Mouse (Mus musculus): ENCODE data around the gene Lrrc74a. TPM values are rescaled to one million over a fixed set of nuclear protein-coding genes. Genes with fewer than 3 reads are reported as not detected.

Lrrc74a gene
- polyA plus RNA-seq, 1 experiment from 2014 or later: not detected

DNA sequence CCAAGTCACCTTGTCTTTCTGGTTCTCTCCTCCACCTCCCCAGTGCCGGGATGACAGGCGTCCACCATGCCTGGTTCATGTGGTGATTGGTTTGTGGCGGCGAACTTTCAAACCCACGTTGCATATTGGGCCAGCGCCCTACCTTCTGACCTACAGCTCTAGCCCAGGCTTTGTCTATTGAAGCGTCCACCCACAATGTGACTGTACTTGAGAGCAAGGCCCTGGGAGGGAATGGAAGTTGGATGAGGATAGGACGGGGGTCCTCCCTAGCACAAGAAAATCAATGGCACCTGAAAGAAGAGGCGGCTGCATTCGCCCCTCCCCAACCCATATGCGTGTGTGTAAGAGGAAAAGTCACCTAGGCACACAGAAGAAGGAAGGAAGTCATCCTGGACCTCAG, 60.2 kb downstream of the Lrrc74a start:
- 91% methylated on average over 11 of the region's 11 CpGs for WGBS
- no peaks in the 10 kb centered on the region for H3K9me3 ChIP-seq

DNA sequence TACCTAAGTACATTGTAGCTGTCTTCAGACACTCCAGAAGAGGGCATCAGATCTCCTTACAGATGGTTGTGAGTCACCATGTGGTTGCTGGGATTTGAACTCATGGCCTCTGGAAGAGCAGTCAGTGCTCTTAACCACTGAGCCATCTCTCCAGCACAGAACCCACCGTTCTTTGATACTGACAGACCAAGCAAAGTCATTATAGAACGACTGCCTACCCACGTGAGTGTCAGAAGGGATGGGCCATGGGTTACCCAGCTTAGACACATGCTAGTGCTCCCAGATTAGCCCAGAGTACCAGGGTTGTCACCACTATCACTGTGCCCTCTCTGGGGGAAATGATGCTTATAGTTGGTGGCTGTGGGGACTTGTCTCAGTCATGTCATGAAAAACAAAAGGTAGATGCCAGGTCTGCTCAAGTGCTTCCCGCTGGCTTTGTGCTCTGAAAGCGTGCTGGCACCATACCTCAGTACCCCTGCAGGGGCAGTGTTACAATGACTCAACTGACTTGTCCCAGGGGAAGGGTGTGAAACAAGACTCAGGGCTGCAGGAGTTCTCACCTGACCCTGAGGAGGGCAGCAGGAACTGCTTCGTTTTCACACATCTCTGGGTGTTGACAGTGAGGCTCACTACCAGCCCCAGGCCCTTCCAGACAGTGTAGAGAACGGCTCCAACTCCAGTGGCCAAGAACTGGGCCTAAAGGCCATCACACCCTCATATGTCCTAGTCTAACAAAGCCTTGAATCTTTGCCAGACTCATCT, 61.1 kb downstream of the Lrrc74a start:
- Histone ChIP-seq H3K4me1 (peaks cover 43% of the 10 kb centered on the region), H3K36me3 (no peaks in the 10 kb centered on the region), H3K27ac (replicated peaks) (peak overlapping the region; percentile 57), H3K27me3 (no peaks in the 10 kb centered on the region), H3K9ac (replicated peaks) (no peak overlapping the region), H3K9me3 (no peaks in the 10 kb centered on the region), H3K4me3 (no peak overlapping the region), H3K4me2 (replicated peaks) (no peak overlapping the region)
- WGBS: 50% methylated on average over 7 of the region's 7 CpGs
- peak; percentile 62 for ATAC-seq (replicated peaks)

More for the DNA sequence above, 60.2 kb downstream of the Lrrc74a start:
- Histone ChIP-seq H3K4me3 (no peak overlapping the region), H3K27me3 (no peaks in the 10 kb centered on the region), H3K4me1 (peaks cover 37% of the 10 kb centered on the region), H3K27ac (replicated peaks) (no peak overlapping the region), H3K4me2 (replicated peaks) (no peak overlapping the region), H3K36me3 (no peaks in the 10 kb centered on the region), H3K9ac (replicated peaks) (no peak overlapping the region)
- no peak for ATAC-seq (replicated peaks)

DNA sequence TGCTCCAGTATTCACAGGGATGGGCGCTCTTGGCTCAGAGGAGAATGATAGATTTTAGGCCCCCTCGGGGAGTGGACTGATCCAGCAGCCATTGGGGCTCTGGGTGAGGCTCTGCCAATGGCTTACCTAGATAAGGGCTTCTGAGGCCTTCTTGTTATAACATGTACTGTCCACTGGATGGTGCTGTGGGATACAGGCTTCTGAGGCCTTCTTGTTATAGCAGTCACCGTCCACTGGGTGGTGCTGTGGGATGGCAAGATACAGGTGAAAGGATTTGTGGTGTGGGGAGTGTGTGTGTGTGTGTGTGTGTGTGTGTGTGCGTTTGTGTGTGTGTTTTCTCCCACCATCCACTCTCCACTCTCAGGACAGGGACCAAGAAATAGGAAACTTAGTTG, 61.7 kb downstream of the Lrrc74a start:
- under 1% methylated on average over 4 of the region's 4 CpGs for WGBS
- Histone ChIP-seq H3K4me1 (peaks cover 43% of the 10 kb centered on the region), H3K4me2 (replicated peaks) (no peak overlapping the region), H3K9ac (replicated peaks) (no peak overlapping the region), H3K4me3 (no peak overlapping the region), H3K27ac (replicated peaks) (peak overlapping the region; percentile 57; the same call in 1 of the 2 replicates), H3K9me3 (no peaks in the 10 kb centered on the region), H3K27me3 (no peaks in the 10 kb centered on the region), H3K36me3 (no peaks in the 10 kb centered on the region)
- ATAC-seq (replicated peaks): peak; percentile 74

DNA sequence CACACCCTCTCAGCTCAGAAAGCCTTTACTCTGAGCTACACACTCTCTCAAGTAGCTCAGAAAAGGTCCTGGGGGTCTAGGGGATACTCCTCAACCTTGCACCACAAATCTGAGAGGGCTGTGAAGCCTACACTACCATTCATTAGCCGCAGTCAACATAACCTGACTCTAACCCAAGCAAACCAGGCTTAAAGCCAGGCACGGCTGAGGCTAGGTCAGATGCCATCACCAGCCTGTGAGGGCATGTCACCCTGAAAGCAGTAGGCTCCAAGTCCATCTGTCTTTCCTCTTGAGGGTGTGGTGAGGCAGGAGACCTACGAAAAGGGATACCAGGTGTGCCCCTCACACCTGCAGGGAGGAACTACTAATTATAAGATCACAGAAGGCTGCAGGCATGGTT, 62.2 kb downstream of the Lrrc74a start:
- 0 out of 2 replicates have a peak, but pooled peaks have one; percentile 0 for ATAC-seq (replicated peaks)
- Histone ChIP-seq H3K27ac (replicated peaks) (peak overlapping the region; percentile 41; the same call in 1 of the 2 replicates), H3K9me3 (no peaks in the 10 kb centered on the region), H3K4me1 (peaks cover 48% of the 10 kb centered on the region), H3K4me2 (replicated peaks) (no peak overlapping the region), H3K27me3 (no peaks in the 10 kb centered on the region), H3K4me3 (no peak overlapping the region), H3K36me3 (no peaks in the 10 kb centered on the region), H3K9ac (replicated peaks) (no peak overlapping the region)
- 81% methylated on average over 3 of the region's 3 CpGs for WGBS

DNA sequence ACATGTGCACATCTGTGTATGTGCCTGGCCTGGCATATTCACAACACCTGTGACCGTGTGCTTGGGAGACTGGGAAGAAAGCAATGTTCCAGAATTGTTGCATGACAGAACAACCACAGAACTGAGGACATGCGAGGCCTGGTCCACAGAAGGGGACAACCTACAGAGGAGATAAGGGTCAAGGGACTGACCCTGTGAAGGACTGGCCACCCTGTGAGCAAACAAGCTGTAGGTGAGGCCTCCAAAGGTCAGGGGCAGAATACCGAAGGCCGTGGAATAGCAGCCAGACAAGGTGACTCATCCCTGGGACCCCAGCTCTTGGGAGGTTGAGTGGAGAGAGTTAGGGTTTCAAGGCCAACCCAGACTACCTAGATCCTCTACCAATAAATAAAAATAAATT, 63.6 kb downstream of the Lrrc74a start:
- no peaks in the 10 kb centered on the region for H3K27me3 ChIP-seq
- no peak overlapping the region for H3K27ac ChIP-seq (replicated peaks)
- H3K4me1 ChIP-seq: peaks cover 62% of the 10 kb centered on the region
- H3K4me2 ChIP-seq (replicated peaks): no peak overlapping the region
- H3K36me3 ChIP-seq: no peaks in the 10 kb centered on the region
- no peak overlapping the region for H3K4me3 ChIP-seq
- 92% methylated on average over 4 of the region's 4 CpGs for WGBS
- no peak overlapping the region for H3K9ac ChIP-seq (replicated peaks)
- ATAC-seq (replicated peaks): no peak
- no peaks in the 10 kb centered on the region for H3K9me3 ChIP-seq

DNA sequence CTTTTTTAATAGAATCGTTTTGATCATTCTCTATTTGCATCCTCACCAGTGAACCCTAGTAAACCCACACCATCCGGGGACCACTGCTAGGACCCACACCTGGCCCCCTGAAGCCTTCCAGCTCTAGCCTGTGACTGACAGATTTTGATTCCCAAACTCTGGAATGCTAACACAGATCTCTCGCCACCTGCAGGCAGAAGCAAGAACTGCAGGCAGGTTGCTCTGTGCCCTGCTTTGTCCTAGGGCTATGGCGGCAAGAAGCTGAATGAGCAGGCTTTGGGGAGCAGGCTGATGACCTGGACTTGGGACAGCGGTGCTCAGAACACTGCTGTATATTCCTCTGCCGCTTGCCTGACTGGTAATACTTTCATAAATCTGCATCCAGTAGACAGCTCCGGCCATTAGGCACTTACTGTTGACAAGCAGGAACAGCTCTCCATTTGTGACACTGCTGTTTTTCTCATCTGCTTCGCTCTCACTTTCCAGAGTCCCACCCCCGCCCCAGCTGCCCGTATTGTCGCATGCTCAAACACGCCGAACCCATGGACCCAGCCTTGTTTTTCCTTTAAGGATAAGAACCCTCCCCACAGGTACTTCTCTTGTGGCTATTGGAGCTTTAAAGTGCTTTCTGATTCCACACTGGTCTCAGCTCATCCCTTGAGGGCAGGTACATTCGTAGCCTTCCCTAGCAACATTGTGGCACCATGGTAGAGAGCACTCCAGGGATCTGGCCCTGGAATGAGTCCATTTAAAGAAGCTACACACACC, 64.8 kb downstream of the Lrrc74a start:
- WGBS: 12% methylated on average over 14 of the region's 14 CpGs
- Histone ChIP-seq H3K4me3 (no peak overlapping the region), H3K27ac (replicated peaks) (peak overlapping the region; percentile 98), H3K9ac (replicated peaks) (peak overlapping the region; percentile 17; the same call in 1 of the 2 replicates), H3K27me3 (no peaks in the 10 kb centered on the region), H3K9me3 (no peaks in the 10 kb centered on the region), H3K36me3 (no peaks in the 10 kb centered on the region), H3K4me1 (peaks cover 65% of the 10 kb centered on the region), H3K4me2 (replicated peaks) (no peak overlapping the region; the same call in 1 of the 2 replicates)
- no peak for ATAC-seq (replicated peaks)

DNA sequence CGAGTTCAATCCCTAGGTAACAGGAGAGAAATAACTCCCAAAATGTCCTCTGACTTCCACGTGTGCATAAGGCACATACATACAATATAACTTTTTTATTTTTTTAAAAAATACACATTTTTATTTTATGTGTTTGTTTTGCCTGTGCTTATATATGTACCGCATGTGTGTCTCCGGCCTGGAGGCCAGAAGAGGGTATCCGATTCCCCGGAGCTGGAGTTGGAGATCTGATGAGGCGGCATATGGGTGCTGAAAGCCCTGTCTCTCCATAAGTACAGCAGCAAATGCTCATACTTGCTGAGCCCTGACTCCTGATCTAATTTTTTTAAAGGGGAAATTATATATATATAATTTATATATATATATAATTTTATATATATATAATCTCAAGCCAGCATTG, 65.6 kb downstream of the Lrrc74a start:
- Histone ChIP-seq H3K4me1 (peaks cover 71% of the 10 kb centered on the region), H3K4me3 (no peak overlapping the region), H3K9ac (replicated peaks) (no peak overlapping the region), H3K4me2 (replicated peaks) (no peak overlapping the region), H3K9me3 (no peaks in the 10 kb centered on the region), H3K27ac (replicated peaks) (peak overlapping the region; percentile 98), H3K27me3 (no peaks in the 10 kb centered on the region), H3K36me3 (no peaks in the 10 kb centered on the region)
- ATAC-seq (replicated peaks): no peak
- WGBS: 84% methylated on average over 7 of the region's 7 CpGs

DNA sequence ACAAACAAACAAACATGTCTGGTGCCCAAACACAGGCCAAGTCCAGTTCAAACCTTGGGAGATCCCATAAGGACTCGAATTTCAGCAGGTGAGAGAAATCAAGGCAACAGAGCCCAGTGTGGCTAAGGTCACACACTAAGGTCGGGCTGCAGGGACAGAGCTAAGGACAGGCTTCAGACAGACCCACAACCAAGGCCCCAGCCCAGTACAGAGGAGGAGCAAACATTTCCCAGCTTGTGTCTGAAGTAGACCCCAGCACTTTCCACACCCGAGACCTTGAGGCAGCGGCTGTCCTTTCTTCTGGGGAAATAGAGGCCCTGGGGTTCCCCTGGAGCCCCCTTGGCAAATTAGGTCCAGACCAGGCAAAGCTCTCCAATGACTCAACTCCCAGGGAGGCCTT, 66.2 kb downstream of the Lrrc74a start:
- Histone ChIP-seq H3K9ac (replicated peaks) (peak overlapping the region; percentile 31), H3K4me2 (replicated peaks) (peak overlapping the region; percentile 38; the same call in 1 of the 2 replicates), H3K36me3 (no peaks in the 10 kb centered on the region), H3K9me3 (no peaks in the 10 kb centered on the region), H3K4me1 (peaks cover 76% of the 10 kb centered on the region), H3K27ac (replicated peaks) (peak overlapping the region; percentile 98), H3K4me3 (no peak overlapping the region), H3K27me3 (no peaks in the 10 kb centered on the region)
- 21% methylated on average over 4 of the region's 4 CpGs for WGBS
- no peak for ATAC-seq (replicated peaks)

DNA sequence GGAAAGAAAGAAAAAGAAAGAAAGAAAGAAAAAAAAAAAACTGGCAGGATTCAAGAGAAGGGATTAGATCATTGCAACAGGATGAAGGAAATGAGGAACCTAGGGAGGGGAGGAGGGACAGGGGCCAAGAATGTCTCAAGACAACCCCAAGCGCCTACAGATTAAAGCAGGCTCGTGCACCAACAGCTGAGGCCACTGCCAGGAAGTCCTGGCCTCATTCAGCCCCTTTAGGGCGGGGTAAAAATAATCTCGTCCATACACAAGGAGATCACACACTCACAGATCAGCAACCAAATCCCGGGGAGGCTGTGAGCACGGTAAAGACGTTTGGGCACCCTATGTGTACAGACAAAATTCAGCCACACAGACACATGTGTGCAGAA, 66.6 kb downstream of the Lrrc74a start:
- Histone ChIP-seq H3K27ac (replicated peaks) (peak overlapping the region; percentile 98), H3K9me3 (no peaks in the 10 kb centered on the region), H3K4me3 (peak overlapping the region; percentile 11; the same call in 1 of the 2 replicates), H3K36me3 (no peaks in the 10 kb centered on the region), H3K4me1 (peaks cover 76% of the 10 kb centered on the region), H3K27me3 (no peaks in the 10 kb centered on the region), H3K4me2 (replicated peaks) (peak overlapping the region; percentile 38), H3K9ac (replicated peaks) (peak overlapping the region; percentile 39)
- peak; percentile 26 for ATAC-seq (replicated peaks)
- WGBS: 2% methylated on average over 7 of the region's 7 CpGs

DNA sequence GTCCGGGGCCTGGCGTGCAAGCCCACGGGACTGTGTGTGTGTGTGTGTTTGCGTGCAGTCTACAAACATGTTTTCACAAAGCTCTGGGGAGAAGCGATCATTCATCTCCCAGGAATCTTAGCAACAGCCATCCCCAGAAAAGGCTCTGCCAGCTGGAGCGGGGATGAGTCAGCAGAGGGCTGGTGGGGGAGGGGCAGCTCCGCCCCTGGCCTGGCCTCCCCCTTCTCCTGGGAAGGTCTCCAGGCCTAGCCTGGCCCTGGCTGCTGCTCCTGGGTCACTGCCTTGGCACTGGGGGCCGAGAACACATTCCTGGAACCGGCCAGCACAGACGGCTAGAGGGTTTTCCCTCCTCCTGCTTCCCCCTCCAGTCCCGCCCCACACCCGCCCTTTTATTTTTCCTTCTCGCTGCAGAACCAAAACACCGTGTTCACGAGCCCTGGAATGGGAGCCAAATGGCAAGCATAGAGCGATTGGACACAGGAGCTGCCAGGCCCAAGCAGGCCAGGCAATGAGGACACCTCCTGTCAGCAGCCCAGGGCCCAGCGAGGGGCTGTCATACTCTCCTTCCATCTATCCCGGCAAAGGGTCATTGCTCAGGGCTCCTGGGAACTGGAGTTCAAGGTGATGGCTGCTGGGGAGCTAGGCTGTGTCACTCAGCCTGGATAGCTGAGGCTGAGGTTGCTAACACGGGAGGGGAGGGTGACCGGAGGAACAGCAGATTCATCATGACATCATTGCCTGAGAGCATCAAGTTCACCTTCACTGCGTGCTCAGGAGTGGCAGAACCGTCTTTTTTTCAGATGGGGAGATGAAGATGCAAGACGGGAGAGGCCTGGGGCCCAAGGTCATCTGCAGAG, 67.2 kb downstream of the Lrrc74a start:
- Histone ChIP-seq H3K27ac (replicated peaks) (peak overlapping the region; percentile 98), H3K4me1 (peaks cover 78% of the 10 kb centered on the region), H3K9me3 (no peaks in the 10 kb centered on the region), H3K4me2 (replicated peaks) (peak overlapping the region; percentile 38), H3K4me3 (peak overlapping the region; percentile 11), H3K9ac (replicated peaks) (peak overlapping the region; percentile 39), H3K36me3 (no peaks in the 10 kb centered on the region), H3K27me3 (no peaks in the 10 kb centered on the region)
- under 1% methylated on average over 23 of the region's 23 CpGs for WGBS
- peak; percentile 75 for ATAC-seq (replicated peaks)

DNA sequence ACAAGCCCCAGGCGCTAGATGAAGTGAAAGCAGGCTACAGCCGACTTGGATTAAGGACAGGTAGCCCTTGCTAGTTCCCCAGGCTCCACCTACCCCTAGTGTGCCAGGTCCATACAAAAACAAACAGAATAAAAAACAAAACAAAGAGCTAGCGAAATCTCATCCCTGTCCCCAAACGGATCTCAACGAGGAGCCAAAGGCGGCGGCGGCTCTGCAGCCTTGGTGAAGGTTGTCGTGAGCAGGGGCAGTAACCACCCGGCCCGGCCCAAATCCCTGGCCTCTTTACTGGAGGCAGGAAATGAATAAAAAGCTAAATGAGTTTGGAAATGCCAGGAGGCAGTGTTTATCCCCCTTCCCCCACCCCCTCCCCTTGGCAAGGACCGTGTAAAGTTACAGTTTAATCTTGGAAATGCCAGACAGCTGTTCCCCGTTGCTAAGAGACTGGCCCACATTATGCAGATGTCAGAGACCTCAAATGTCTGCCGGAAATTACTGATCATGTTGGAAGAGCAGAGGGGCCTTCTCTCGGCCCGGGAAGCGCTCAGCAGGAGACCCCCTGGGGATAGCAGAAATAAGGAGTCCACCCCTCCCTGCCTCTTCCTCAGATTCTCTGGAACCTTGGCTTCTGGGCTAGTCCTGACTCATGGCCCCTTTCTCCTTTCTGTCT, 68.0 kb downstream of the Lrrc74a start:
- H3K9me3 ChIP-seq: no peaks in the 10 kb centered on the region
- no peaks in the 10 kb centered on the region for H3K27me3 ChIP-seq
- H3K4me1 ChIP-seq: peaks cover 84% of the 10 kb centered on the region
- H3K4me3 ChIP-seq: no peak overlapping the region
- peak; percentile 26 for ATAC-seq (replicated peaks)
- no peaks in the 10 kb centered on the region for H3K36me3 ChIP-seq
- peak overlapping the region; percentile 39 for H3K9ac ChIP-seq (replicated peaks)
- H3K27ac ChIP-seq (replicated peaks): peak overlapping the region; percentile 98
- H3K4me2 ChIP-seq (replicated peaks): peak overlapping the region; percentile 38
- 2% methylated on average over 17 of the region's 17 CpGs for WGBS

Measured in forebrain, embryonic 15.5 days (tissue).